Mouse (Mus musculus): Measurements from ENCODE around the gene Creg1. TPM values are rescaled to one million over a fixed set of nuclear protein-coding genes. Genes with fewer than 3 reads are reported as not detected.

The Creg1 gene
- total RNA-seq, 2 experiments from 2014 or later = 24.3 to 28.7 TPM

Other genes with a start within 250 kb of the Creg1 start
- gene Mpzl1, start 129.2 kb upstream of the Creg1 start, total RNA-seq (2021) = 10 to 100 TPM; 65.0 to 65.2 TPM
- 100 to 1,000 TPM; 107 to 115 TPM for gene Rcsd1, start 54.0 kb upstream of the Creg1 start, total RNA-seq (2021)
- gene Cd247, start 24.9 kb downstream of the Creg1 start, total RNA-seq (2021) = under 1 TPM; 0.29 to 0.69 TPM
- 10 to 100 TPM; 15.0 to 18.4 TPM for gene Pou2f1, start 238.9 kb downstream of the Creg1 start, total RNA-seq (2021)